Mouse (Mus musculus): ENCODE data around the gene Gh.

DNA sequence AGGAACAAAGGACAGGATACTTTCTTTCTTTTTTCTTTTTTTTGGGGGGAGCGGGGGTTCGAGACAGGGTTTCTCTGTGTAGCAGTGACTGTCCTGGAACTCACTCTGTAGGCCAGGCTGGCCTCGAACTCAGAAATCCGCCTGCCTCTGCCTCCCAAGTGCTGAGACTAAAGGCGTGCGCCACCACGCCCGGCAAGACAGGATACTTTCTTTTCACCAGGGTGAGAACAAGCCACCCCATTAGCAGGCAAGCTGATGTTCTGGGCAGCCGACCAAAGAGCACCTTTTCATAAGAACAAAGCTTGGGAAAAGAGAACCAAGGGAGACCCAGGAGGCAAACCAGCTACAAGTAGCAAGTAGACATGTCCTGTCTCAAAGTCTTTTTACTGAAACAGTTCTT, 5.1 kb upstream of the Gh start:
- no peak for TF ChIP-seq EP300 (IDR thresholded peaks at IDR 0.05; ENCODE audit: low read depth)
- TF ChIP-seq CTCF (IDR thresholded peaks at IDR 0.05; ENCODE audit: low read depth): no peak
